Mouse (Mus musculus) embryonic facial prominence, embryonic 11.5 days (tissue): ENCODE measurements around the gene Slc2a5. TPM values are rescaled to one million over a fixed set of nuclear protein-coding genes. Genes with fewer than 3 reads are reported as not detected.

ENCODE experiments used
- ATAC-seq: fragments of 200-750 bp; cut with Nextera tagmentation; replicated peaks from 2 replicates; pipeline ENCODE4 v1.8.0; 2017; ENCODE audit warnings: low read depth; ENCODE audit not compliant: insufficient number of reproducible peaks, low FRiP score, low TSS enrichment
- DNase-seq: peaks from one replicate; pipeline ENCODE4 v3.0.0-alpha.2; 2015; ENCODE audit warnings: low spot score
- H3K27ac ChIP-seq: fragments of 300-500 bp; sonication (generic); replicated peaks from 2 replicates; pipeline ENCODE4 v1.5.1; 2014; ENCODE audit warnings: mild to moderate bottlenecking, low read depth, low read length, control low read depth
- H3K27me3 ChIP-seq: fragments of 300-500 bp; sonication (generic); 2 replicates; pipeline ENCODE4 v1.6.1; 2014; ENCODE audit warnings: mild to moderate bottlenecking, low read length, moderate library complexity, mixed read lengths; ENCODE audit not compliant: control insufficient read depth, insufficient read depth
- H3K36me3 ChIP-seq: fragments of 300-500 bp; sonication (generic); replicated peaks from 2 replicates; pipeline ENCODE4 v1.6.1; 2014; ENCODE audit warnings: low read depth, mild to moderate bottlenecking, low read length, moderate library complexity, mixed read lengths; ENCODE audit not compliant: control insufficient read depth, insufficient read depth
- H3K4me1 ChIP-seq: fragments of 300-500 bp; sonication (generic); 2 replicates; pipeline ENCODE4 v1.6.1; 2014; ENCODE audit warnings: low read length, mixed read lengths; ENCODE audit not compliant: control insufficient read depth, insufficient read depth
- H3K4me2 ChIP-seq: fragments of 300-500 bp; sonication (generic); 2 replicates; pipeline ENCODE4 v1.6.1; 2014; ENCODE audit warnings: low read depth, mild to moderate bottlenecking, control low read depth, low read length, moderate library complexity
- H3K4me3 ChIP-seq: fragments of 300-500 bp; sonication (generic); 2 replicates; pipeline ENCODE4 v1.5.1; 2014; ENCODE audit warnings: low read depth, low read length, control low read depth
- H3K9ac ChIP-seq: fragments of 300-500 bp; sonication (generic); replicated peaks from 2 replicates; pipeline ENCODE4 v1.6.1; 2014; ENCODE audit warnings: mild to moderate bottlenecking, control low read depth, low read length
- H3K9me3 ChIP-seq: fragments of 300-500 bp; sonication (generic); replicated peaks from 2 replicates; pipeline ENCODE4 v1.6.1; 2016; ENCODE audit warnings: mild to moderate bottlenecking, low read length, inconsistent platforms, mixed read lengths; ENCODE audit not compliant: control insufficient read depth
- WGBS: fragments of 180-500 bp; shearing (Covaris S2); extraction: QIAGEN DNeasy Blood & Tissue Kit; methylation state at CpG from one replicate; pipeline ENCODE4 v1.1.7; 2014; 5-methylcytosine and 5-hydroxymethylcytosine counted together
- polyA plus RNA-seq: library from polyadenylated mRNA; unstranded; fragments of >200 nt; fragmentation: Nextera tagmentation; extraction: Ambion mirVana; gene quantifications from 2 replicates; pipeline ENCODE4 v1.2.1, GENCODE M21; 2014

Slc2a5 gene
- 0.90 and 1.4 TPM in 2 replicates for polyA plus RNA-seq

DNA sequence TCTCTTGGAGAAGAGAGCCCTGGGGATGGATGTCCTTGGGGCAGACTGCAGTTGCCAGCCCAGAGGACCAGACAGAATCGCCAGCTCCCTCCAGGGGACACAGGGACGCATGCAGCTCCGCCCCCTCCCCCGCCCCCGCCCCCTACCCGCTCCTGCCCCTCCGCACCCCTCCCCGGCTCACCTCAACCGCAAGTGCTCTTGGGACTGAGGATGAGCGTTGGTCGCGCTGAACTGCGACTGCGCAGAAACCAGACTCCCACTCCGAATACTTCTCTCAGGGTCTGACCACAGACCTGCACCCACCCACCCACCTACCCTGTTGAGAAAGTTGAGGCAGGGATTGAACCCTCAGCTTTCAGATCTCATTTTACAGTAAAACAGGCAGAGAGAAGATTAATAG, at the start of gene Slc2a5:
TSS of gene Slc2a5 (plus strand) at position 229 of the 400 bp plus-strand sequence.
- WGBS, result 10% methylated on average over 13 of the region's 15 CpGs
- no peak within 1 kb of the TSS for H3K27ac ChIP-seq
- no peaks in the 10 kb centered on the region; the same call in 1 of the 2 replicates for H3K4me1 ChIP-seq
- ATAC-seq (no peak), DNase-seq (peak; percentile 51)
- H3K4me3 ChIP-seq, result no peak within 1 kb of the TSS
- H3K9me3 ChIP-seq, result no peaks in the 10 kb centered on the region
- H3K36me3 ChIP-seq, result no peaks in the 10 kb centered on the region
- no peak within 1 kb of the TSS for H3K9ac ChIP-seq
- H3K4me2 ChIP-seq, result 0 out of 2 replicates have a peak within 1 kb of the TSS, but pooled peaks have one; percentile 3
- H3K27me3 ChIP-seq, result no peaks in the 10 kb centered on the region

DNA sequence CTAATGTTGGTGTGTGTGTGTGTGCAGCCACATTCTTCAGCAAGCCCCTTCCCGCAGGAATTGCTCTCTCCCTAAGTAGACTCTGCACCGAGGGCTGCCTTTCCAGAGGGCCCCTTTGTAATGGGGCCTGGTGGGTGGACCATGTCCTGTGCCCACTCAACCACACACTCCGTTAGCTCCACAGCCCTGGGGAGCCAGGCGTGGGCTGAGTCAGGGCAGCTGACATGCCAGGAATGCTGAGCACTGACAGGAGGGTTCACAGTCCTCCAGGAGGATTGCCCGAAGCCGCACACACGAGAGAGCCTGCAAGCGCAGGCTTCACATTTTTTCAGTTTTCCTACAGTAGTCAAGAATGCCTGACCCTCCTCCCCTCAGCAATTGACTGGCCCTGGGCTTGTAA, 48.9 kb upstream of the Slc2a5 start:
- Histone ChIP-seq H3K9ac (peak overlapping the region; percentile 22; the same call in 1 of the 2 replicates), H3K27me3 (no peaks in the 10 kb centered on the region), H3K9me3 (no peaks in the 10 kb centered on the region), H3K36me3 (no peaks in the 10 kb centered on the region), H3K27ac (no peak overlapping the region), H3K4me3 (no peak overlapping the region), H3K4me1 (no peaks in the 10 kb centered on the region), H3K4me2 (no peak overlapping the region)
- WGBS, result 42% methylated on average over 8 of the region's 8 CpGs
- ATAC-seq, result no peak
- DNase-seq, result peak; percentile 20

DNA sequence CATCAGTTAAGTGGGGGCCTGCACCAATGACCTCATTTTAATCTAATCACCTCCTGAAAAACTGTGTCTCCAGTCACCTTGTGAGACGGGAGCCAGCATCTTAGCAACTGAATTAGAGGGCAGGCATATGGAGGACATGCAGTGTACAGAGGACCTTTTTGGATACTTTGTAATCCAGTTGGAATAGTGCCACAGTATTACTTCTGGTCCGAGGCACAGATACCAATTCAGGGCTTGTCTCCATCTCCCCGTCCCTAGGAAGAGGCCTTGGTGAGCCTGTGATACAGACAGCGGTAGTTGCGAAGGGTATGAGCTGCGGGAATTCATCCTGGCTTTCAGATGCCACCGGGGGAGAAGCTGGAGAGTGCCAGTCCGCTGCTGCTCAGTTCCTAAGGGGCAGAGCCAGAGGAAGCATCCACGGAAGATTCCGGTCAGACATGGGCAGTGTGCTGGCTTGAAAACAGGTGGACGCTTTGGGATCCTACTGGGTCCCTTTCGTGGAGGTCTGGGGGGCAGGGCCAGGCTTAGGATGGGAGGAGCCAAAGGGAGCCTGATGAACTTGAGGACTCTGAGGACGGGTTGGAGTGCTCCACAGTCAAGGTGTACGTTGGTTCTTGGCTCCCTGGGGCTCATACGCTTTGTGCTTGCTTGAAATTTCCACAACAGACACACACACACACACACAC, 46.5 kb upstream of the Slc2a5 start:
- Histone ChIP-seq H3K27me3 (no peaks in the 10 kb centered on the region), H3K4me1 (no peaks in the 10 kb centered on the region), H3K36me3 (no peaks in the 10 kb centered on the region), H3K4me3 (no peak overlapping the region), H3K9me3 (no peaks in the 10 kb centered on the region), H3K4me2 (no peak overlapping the region), H3K27ac (no peak overlapping the region), H3K9ac (no peak overlapping the region)
- ATAC-seq, result no peak
- WGBS, result 53% methylated on average over 15 of the region's 15 CpGs
- no peak for DNase-seq

DNA sequence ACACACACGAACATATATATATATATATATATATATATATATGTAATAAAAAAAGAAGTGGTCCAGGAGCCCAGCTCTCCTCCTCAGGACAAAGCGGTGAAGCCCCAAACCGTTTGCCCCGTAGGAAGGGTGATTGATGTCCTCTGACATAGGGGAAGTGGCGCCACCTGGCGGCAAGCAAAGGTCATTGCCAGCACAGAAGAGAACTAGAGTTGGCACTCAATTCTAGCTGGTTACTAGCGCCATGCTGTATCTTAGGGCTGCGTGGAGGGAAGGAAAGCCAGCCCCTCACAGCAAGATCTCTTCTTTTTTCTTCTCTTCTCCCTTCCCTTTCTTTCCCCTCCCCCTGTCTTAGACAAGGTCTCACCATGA, 46.0 kb upstream of the Slc2a5 start:
- Histone ChIP-seq H3K4me2 (no peak overlapping the region), H3K27me3 (no peaks in the 10 kb centered on the region), H3K4me3 (no peak overlapping the region), H3K4me1 (no peaks in the 10 kb centered on the region), H3K9ac (no peak overlapping the region), H3K27ac (no peak overlapping the region), H3K36me3 (no peaks in the 10 kb centered on the region), H3K9me3 (no peaks in the 10 kb centered on the region)
- DNase-seq (peak; percentile 65), ATAC-seq (no peak)
- 15% methylated on average over 8 of the region's 8 CpGs for WGBS

DNA sequence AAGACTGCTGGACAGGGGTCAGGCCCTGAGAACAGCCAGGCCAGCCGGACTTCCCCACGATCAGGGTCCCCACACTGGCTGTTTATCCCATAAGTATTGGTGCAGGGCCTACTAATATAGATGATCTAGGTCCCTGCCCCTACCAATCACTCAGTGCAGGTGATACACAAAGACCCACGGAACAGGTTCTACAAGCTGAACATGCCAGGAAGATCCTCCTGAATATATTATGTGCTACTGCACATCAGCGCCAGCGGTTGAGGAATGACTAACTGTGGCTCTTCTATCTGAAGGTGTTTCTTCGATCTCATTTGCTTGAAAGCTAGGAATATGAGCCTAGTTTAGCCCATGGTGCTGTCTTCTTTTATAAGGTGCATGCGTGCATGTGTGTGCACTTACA, 43.7 kb upstream of the Slc2a5 start:
- Histone ChIP-seq H3K9me3 (no peaks in the 10 kb centered on the region), H3K27ac (no peak overlapping the region), H3K9ac (no peak overlapping the region), H3K4me2 (no peak overlapping the region), H3K4me1 (no peaks in the 10 kb centered on the region), H3K36me3 (no peaks in the 10 kb centered on the region), H3K4me3 (no peak overlapping the region), H3K27me3 (no peaks in the 10 kb centered on the region)
- WGBS, result 87% methylated on average over 7 of the region's 7 CpGs
- DNase-seq (peak; percentile 53), ATAC-seq (no peak)

DNA sequence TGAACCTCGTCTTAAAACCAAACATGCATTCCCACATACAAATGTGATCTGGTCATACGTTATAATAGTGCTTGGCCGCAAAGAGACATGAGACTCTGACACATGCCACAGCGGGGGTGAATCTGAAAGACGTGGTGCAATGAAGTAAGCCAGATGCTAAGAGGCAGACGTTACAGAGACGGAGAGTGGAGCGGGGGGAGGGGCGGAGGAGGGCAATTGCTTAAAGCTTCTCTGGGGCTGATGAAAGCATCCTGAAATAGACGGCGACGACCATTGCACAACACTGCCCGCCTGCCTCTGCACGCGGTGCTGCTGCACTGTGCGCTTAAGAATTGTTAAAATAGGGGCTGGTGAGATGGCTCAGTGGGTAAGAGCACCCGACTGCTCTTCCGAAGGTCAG, 42.9 kb upstream of the Slc2a5 start:
- H3K27me3 ChIP-seq, result no peaks in the 10 kb centered on the region
- WGBS, result 38% methylated on average over 18 of the region's 18 CpGs
- ATAC-seq, result no peak

DNA sequence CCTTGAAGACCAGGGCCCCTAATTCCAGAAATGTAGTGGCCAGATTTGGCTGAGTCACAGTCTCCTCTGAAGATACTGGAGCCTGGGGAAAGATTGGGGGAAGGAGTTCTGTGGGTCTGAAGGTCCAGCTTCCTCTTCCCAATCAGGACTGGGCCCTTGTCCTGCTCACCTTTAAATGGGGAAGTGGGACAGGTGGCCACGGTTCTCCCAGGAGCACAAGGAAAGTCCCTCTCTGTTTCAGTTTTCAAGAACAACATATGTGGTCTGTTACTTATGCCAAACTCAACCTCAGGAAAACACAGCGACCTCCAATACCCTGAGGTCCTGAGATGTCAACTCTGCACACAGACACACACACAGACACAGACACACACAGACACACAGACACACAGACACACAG, 40.4 kb upstream of the Slc2a5 start:
- Histone ChIP-seq H3K9me3 (no peaks in the 10 kb centered on the region), H3K9ac (no peak overlapping the region), H3K4me1 (no peaks in the 10 kb centered on the region), H3K27ac (no peak overlapping the region), H3K27me3 (no peaks in the 10 kb centered on the region), H3K4me3 (no peak overlapping the region), H3K36me3 (no peaks in the 10 kb centered on the region), H3K4me2 (no peak overlapping the region)
- ATAC-seq (no peak), DNase-seq (no peak)
- 67% methylated on average over 2 of the region's 2 CpGs for WGBS

More for the DNA sequence above, 42.9 kb upstream of the Slc2a5 start:
- Histone ChIP-seq H3K4me1 (no peaks in the 10 kb centered on the region), H3K9me3 (no peaks in the 10 kb centered on the region), H3K27ac (no peak overlapping the region), H3K4me2 (no peak overlapping the region), H3K36me3 (no peaks in the 10 kb centered on the region), H3K4me3 (no peak overlapping the region), H3K9ac (no peak overlapping the region)
- no peak for DNase-seq

DNA sequence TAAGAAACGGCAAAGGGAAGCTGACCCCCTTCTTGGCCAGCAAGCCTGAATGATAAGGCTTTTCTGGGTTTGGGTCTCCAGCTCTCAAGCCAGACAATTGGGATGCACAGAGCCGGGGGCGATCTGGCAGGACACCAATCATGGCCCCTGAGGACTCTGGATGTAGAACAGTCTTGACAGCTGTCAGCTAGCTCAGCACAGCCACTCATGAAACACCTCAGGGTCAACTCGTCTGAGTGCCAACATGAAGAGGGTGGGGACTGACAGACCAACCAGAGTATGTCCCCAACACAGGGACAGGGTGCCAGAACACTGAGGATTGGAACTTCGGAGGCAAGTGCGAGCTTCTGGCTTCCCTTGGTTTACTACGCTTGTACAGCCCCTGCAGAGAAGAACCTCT, 39.8 kb upstream of the Slc2a5 start:
- Histone ChIP-seq H3K4me3 (no peak overlapping the region), H3K4me2 (no peak overlapping the region), H3K36me3 (no peaks in the 10 kb centered on the region), H3K9me3 (no peaks in the 10 kb centered on the region), H3K4me1 (no peaks in the 10 kb centered on the region), H3K27me3 (no peaks in the 10 kb centered on the region), H3K9ac (no peak overlapping the region), H3K27ac (no peak overlapping the region)
- 74% methylated on average over 7 of the region's 7 CpGs for WGBS
- DNase-seq, result no peak
- ATAC-seq, result no peak
